Mouse (Mus musculus) hindbrain, postnatal 0 days (tissue): ENCODE measurements around the gene Prps2. TPM values are rescaled to one million over a fixed set of nuclear protein-coding genes. Genes with fewer than 3 reads are reported as not detected.

Source experiments
- polyA plus RNA-seq: library from polyadenylated mRNA; unstranded; fragments of >200 nt; fragmentation: Nextera tagmentation; extraction: Ambion mirVana; gene quantifications from 2 replicates; pipeline ENCODE4 v1.2.1, GENCODE M21; 2015
- total RNA-seq: library from RNA; depleted of rRNA; stranded (reverse); fragments of >200 nt; gene quantifications from 2 replicates; pipeline ENCODE4 v1.2.3, GENCODE M21; 2014; rRNA removed

Prps2 gene
- total and polyA plus RNA-seq, 2 experiments from 2014 or later = 14.3 to 30.3 TPM

Other genes starting within 250 kb of the Prps2 start
- gene Tmsb4x, start 173.4 kb downstream of the Prps2 start, total RNA-seq = 879 and 1,090 TPM in 2 replicates
- gene Tmsb4x, start 173.4 kb downstream of the Prps2 start, polyA plus RNA-seq = 4,785 and 5,074 TPM in 2 replicates
- 0.26 and 0.40 TPM in 2 replicates for gene Tlr8, start 118.4 kb downstream of the Prps2 start, total RNA-seq
- 0.10 and 0.28 TPM in 2 replicates for gene Tlr8, start 118.4 kb downstream of the Prps2 start, polyA plus RNA-seq
- 1.2 and 2.1 TPM in 2 replicates for gene Tlr7, start 52.2 kb downstream of the Prps2 start, total RNA-seq
- 1.5 and 1.7 TPM in 2 replicates for gene Tlr7, start 52.2 kb downstream of the Prps2 start, polyA plus RNA-seq